ENCODE assay signal across 8 mouse cellular contexts in the genomic region with DNA sequence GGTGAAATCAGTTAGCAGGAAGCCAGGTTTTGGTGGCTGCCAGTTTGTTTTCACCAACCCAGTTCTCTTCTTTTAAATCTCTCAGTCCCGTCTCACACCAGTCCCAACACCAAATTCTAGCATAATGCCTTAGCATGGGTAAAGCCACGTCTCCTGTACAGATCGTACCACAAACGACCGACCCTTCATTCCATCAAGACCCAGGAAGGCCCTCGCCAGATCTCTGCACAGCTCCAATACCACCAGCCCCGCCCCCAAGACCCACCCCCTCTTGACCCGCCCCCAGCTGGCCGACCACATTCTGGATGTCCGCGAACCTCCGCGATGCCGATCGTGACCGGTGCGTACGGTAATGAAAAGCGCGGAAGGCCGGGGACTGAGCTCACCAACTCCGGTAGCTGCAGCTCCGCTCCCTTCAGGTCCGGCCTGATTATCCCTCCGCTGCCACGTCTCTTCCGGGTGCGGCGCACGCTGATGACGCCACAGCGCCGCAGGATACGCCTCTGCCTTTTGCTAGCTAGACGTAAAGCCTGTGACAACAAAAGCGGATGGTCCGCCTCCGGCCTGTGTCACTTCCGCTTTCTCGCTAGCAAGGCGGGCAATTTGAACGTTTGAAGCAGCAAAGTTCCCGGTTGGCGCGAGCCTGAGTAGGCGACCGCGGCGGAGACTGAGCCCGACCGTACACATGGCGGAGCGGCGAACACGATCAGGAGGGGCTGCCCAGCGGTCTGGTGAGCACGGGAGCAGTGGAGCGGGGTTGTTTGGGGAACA. TPM values are rescaled to one million over a fixed set of nuclear protein-coding genes. Genes with fewer than 3 reads are reported as not detected.
DNase-seq lines count a peak whose midpoint lies in the region; ATAC-seq and TF ChIP-seq lines count a peak whose summit lies in the region.

A gene (minus strand): TSS at position 479 of the 771 bp plus-strand sequence.
A gene (plus strand): TSS at position 506 of the 771 bp plus-strand sequence.

- peak within 1 kb of the TSS; percentile 68 for H3K9ac ChIP-seq in forebrain, embryonic 12.5 days
- peak within 1 kb of the TSS; percentile 85 for H3K9ac ChIP-seq in liver, postnatal 0 days (replicated peaks)
- H3K9ac ChIP-seq in neural tube, embryonic 14.5 days (replicated peaks; ENCODE audit: low read depth, low read length) = peak within 1 kb of the TSS; percentile 50

- H3K36me3 ChIP-seq in E14TG2a.4 (ENCODE audit: insufficient read depth, low read length) = peaks cover 82% of the 10 kb centered on the region
- H3K36me3 ChIP-seq in forebrain, embryonic 12.5 days (replicated peaks) = peaks cover 53% of the 10 kb centered on the region
- peaks cover 55% of the 10 kb centered on the region for H3K36me3 ChIP-seq in liver, postnatal 0 days (replicated peaks; ENCODE audit: insufficient read depth, low read length)
- peaks cover 17% of the 10 kb centered on the region for H3K36me3 ChIP-seq in neural tube, embryonic 14.5 days (ENCODE audit: control insufficient read depth, insufficient read depth, low read length)

- DNase-seq in c-Kit-positive CD71-positive TER-119-positive erythroid progenitor cells, embryonic 14.5 days (ENCODE audit: low spot score) = peak; percentile 98
- DNase-seq in heart, postnatal 10 days = peak; percentile 97 to 98
- DNase-seq in large intestine, adult 2 months (ENCODE audit: low read depth, low spot score) = peak; percentile 94
- DNase-seq in liver, postnatal 0 days = peak; percentile 97
- DNase-seq in testis, postnatal 10 days (ENCODE audit: low spot score) = peak; percentile 95

- intact Hi-C loops in heart, postnatal 10 days (cut with DNase I) = loop anchor here (2.0 kb wide), 1 partner anchor 34 kb away; a partner anchor contains a TSS

- no peaks in the 10 kb centered on the region for H3K9me3 ChIP-seq in E14TG2a.4 (ENCODE audit: low read length)
- H3K9me3 ChIP-seq in forebrain, embryonic 12.5 days = no peaks in the 10 kb centered on the region
- H3K9me3 ChIP-seq in liver, postnatal 0 days (ENCODE audit: low read length) = no peaks in the 10 kb centered on the region
- H3K9me3 ChIP-seq in neural tube, embryonic 14.5 days (ENCODE audit: control insufficient read depth, low read length) = no peaks in the 10 kb centered on the region

- H3K27me3 ChIP-seq in E14TG2a.4 (ENCODE audit: insufficient read depth, low read length) = no peaks in the 10 kb centered on the region
- H3K27me3 ChIP-seq in forebrain, embryonic 12.5 days = no peaks in the 10 kb centered on the region
- H3K27me3 ChIP-seq in liver, postnatal 0 days (ENCODE audit: insufficient read depth, low read length) = no peaks in the 10 kb centered on the region
- no peaks in the 10 kb centered on the region for H3K27me3 ChIP-seq in neural tube, embryonic 14.5 days (ENCODE audit: control insufficient read depth, insufficient read depth, low read length)

- peak within 1 kb of the TSS; percentile 97 for H3K4me3 ChIP-seq in E14TG2a.4 (replicated peaks; ENCODE audit: low read length)
- peak within 1 kb of the TSS; percentile 73 for H3K4me3 ChIP-seq in forebrain, embryonic 12.5 days (replicated peaks)
- peak within 1 kb of the TSS; percentile 93 for H3K4me3 ChIP-seq in liver, postnatal 0 days (ENCODE audit: low read depth, low read length)
- peak within 1 kb of the TSS; percentile 41 for H3K4me3 ChIP-seq in neural tube, embryonic 14.5 days (ENCODE audit: low read depth, low read length)

- TF ChIP-seq CTCF in E14TG2a.4 (conservative IDR thresholded peaks at IDR 0.05; ENCODE audit: low read length) = no peak
- no peak for TF ChIP-seq CTCF in liver, postnatal 0 days (IDR thresholded peaks at IDR 0.05; ENCODE audit: low read depth)

- peak within 1 kb of the TSS; percentile 84 for H3K27ac ChIP-seq in forebrain, embryonic 12.5 days
- H3K27ac ChIP-seq in liver, postnatal 0 days (ENCODE audit: low read depth) = peak within 1 kb of the TSS; percentile 70
- peak within 1 kb of the TSS; percentile 3; the same call in 1 of the 2 replicates for H3K27ac ChIP-seq in neural tube, embryonic 14.5 days (ENCODE audit: low read depth, low read length)

- peak within 1 kb of the TSS; percentile 80 for H3K4me2 ChIP-seq in forebrain, embryonic 12.5 days
- H3K4me2 ChIP-seq in liver, postnatal 0 days (ENCODE audit: low read depth, low read length) = peak within 1 kb of the TSS; percentile 98
- peak within 1 kb of the TSS; percentile 92 for H3K4me2 ChIP-seq in neural tube, embryonic 14.5 days (ENCODE audit: low read depth, low read length)

- peak; percentile 92 for ATAC-seq in forebrain, embryonic 12.5 days (ENCODE audit: low FRiP score)
- ATAC-seq in liver, postnatal 0 days = peak; percentile 92
- ATAC-seq in neural tube, embryonic 14.5 days (ENCODE audit: low read depth) = peak; percentile 92

- TF ChIP-seq EP300 in liver, postnatal 0 days (IDR thresholded peaks at IDR 0.05; ENCODE audit: low read depth) = peak; percentile 68; the same call in 1 of the 2 replicates

- under 1% methylated on average over 58 of the region's 58 CpGs for WGBS in forebrain, embryonic 12.5 days
- under 1% methylated on average over 58 of the region's 58 CpGs for WGBS in large intestine, adult 2 months
- under 1% methylated on average over 58 of the region's 58 CpGs for WGBS in liver, postnatal 0 days (ENCODE audit: insufficient replicate concordance)
- under 1% methylated on average over 58 of the region's 58 CpGs for WGBS in neural tube, embryonic 14.5 days

- H3K4me1 ChIP-seq in E14TG2a.4 (replicated peaks; ENCODE audit: low read depth, low read length) = peaks cover 79% of the 10 kb centered on the region
- H3K4me1 ChIP-seq in forebrain, embryonic 12.5 days = peaks cover 19% of the 10 kb centered on the region
- H3K4me1 ChIP-seq in liver, postnatal 0 days (ENCODE audit: insufficient read depth) = peaks cover 21% of the 10 kb centered on the region
- H3K4me1 ChIP-seq in neural tube, embryonic 14.5 days (ENCODE audit: control insufficient read depth, insufficient read depth, low read length) = peaks cover 11% of the 10 kb centered on the region

RNA-seq across cellular contexts. Expression of the first gene that starts in this region (rescaled TPM):
- 66.1 and 74.9 TPM in 2 replicates for polyA plus RNA-seq in forebrain, embryonic 12.5 days (2016; fragmentation: Nextera tagmentation; extraction: Ambion mirVana)
- 10 to 100 TPM; 24.4 to 26.3 TPM for total RNA-seq in heart, postnatal 10 days (2021)
- 79.9 and 96.7 TPM in 2 replicates for polyA plus RNA-seq in large intestine, adult 2 months (2012; rRNA removed)
- polyA plus RNA-seq in liver, postnatal 0 days (2015; fragmentation: Nextera tagmentation; extraction: Ambion mirVana) = 16.9 and 19.9 TPM in 2 replicates
- 74.0 and 85.6 TPM in 2 replicates for polyA plus RNA-seq in neural tube, embryonic 14.5 days (2014; fragmentation: Nextera tagmentation; extraction: Ambion mirVana)

RNA-seq across cellular contexts. Expression of the second gene that starts in this region (rescaled TPM):
- 54.5 and 57.4 TPM in 2 replicates for polyA plus RNA-seq in forebrain, embryonic 12.5 days (2016; fragmentation: Nextera tagmentation; extraction: Ambion mirVana)
- 1 to 10 TPM; 3.8 to 5.0 TPM for total RNA-seq in heart, postnatal 10 days (2021)
- polyA plus RNA-seq in large intestine, adult 2 months (2012; rRNA removed) = 11.6 and 15.7 TPM in 2 replicates
- polyA plus RNA-seq in liver, postnatal 0 days (2015; fragmentation: Nextera tagmentation; extraction: Ambion mirVana) = 13.5 and 15.0 TPM in 2 replicates
- 3.0 and 3.5 TPM in 2 replicates for polyA plus RNA-seq in neural tube, embryonic 14.5 days (2014; fragmentation: Nextera tagmentation; extraction: Ambion mirVana)

Comparison
In these comparisons a context has a peak if more than half of its experiments do, and no peak if none do; other contexts are left out.
1. Peak in every context shown above with its lines: DNase-seq, ATAC-seq, H3K4me3 ChIP-seq and H3K27ac ChIP-seq.
2. H3K4me3 ChIP-seq: peak in every context shown above with its lines; median percentile 97 in E14TG2a.4; 93 in liver, postnatal 0 days; 73 in forebrain, embryonic 12.5 days; 41 in neural tube, embryonic 14.5 days.
3. H3K27ac ChIP-seq: peak in every context shown above with its lines; median percentile 84 in forebrain, embryonic 12.5 days; 70 in liver, postnatal 0 days; 3 in neural tube, embryonic 14.5 days.